Mouse (Mus musculus) liver (tissue): ENCODE data around the gene Atp5mpl.
"Not testable (repeated sequence)": the region's sequence is repeated elsewhere in the genome, so short reads cannot be mapped to it uniquely, and the experiment has no call there.

Source experiments
- DNase-seq: peaks from one replicate; pipeline ENCODE4 v3.0.0-alpha.2; 2020; ENCODE audit warnings: mixed read lengths

The Atp5mpl gene

DNA sequence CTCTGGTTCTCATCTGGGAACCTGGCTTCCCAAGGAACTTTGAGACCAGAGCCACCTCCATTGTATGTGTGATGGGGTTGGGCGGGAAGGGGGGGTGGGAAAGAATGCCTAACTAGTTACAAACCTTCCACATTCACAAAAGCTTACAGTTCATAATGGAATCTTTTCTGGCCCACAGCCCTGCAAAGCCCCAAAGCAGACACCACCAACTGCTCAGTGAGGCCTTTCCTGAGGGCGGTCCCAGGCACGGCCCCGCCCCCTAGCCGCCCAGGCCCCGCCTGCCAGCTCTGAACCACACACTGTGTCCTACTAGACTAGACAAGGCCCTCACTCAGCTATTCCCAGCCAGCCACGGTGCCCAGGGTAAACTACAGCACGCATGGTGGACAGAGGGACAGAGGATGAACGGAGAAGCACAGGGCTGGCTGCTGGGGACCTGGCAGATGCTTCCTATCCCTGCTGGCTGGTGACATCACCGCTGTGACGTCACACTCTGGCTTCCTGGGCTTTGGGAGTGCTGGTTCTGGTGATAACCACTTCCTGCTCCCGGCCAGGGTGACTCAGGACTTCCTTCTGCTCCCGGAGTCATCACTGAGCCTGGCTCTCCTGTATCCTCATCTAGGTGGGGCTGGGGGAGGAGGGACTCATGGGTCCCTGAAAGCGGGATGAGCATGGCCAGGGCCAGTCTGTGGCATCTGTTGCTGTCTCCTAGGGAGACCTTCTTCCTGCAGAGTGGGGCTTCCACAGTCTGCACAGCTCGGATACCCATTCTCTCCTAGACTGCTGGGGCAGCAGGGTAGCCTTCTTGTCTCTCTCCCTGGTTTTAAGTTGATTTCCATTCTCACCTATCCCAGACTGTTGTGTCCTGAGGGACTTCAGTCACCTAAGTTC is 20.8 kb downstream of the Atp5mpl start:
- DNase-seq: not testable (repeated sequence)

DNA sequence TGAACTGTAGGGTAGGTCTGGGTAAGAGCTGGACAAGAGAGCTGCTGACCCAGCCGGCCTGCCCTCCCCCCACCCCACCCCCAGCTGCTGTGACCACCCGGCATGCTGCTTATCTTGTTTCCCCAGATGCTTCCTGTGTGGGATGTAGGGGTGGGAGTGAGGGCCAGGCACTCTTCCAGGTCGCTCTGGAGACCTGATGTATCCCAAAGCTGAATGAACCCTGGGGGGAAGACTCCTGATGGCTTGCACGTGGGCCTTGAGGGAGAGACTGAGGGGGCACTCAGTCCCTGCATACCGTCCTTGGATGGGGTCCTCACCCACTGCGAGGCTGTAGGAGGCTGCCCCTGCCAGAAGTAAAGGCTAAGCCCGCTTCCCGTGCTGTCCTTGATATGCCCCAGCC is 21.7 kb downstream of the Atp5mpl start:
- peak; percentile 64 for DNase-seq

DNA sequence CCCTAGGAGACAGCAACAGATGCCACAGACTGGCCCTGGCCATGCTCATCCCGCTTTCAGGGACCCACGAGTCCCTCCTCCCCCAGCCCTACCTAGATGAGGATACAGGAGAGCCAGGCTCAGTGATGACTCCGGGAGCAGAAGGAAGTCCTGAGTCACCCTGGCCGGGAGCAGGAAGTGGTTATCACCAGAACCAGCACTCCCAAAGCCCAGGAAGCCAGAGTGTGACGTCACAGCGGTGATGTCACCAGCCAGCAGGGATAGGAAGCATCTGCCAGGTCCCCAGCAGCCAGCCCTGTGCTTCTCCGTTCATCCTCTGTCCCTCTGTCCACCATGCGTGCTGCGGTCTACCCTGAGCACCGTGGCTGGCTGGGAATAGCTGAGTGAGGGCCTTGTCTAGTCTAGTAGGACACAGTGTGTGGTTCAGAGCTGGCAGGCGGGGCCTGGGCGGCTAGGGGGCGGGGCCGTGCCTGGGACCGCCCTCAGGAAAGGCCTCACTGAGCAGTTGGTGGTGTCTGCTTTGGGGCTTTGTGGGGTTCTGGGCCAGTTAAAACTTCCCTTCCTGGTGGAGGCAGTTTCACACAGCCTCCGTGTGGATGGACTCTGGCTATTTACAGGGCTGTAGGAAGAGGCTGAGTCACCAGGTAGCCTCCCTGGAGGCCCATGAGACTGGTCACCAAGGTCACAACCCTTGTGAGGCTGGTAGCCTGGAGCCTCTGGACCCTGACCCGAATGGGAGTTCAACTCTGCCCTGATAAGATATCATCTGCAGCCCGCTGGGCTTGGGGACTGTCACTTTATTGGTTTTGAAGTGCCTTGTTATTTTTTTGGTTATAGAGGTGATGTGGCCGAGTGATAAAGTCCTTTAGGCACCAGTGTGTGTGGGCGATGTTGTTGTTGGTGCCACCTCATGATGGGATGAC is 22.5 kb downstream of the Atp5mpl start:
- DNase-seq: peak; percentile 53

DNA sequence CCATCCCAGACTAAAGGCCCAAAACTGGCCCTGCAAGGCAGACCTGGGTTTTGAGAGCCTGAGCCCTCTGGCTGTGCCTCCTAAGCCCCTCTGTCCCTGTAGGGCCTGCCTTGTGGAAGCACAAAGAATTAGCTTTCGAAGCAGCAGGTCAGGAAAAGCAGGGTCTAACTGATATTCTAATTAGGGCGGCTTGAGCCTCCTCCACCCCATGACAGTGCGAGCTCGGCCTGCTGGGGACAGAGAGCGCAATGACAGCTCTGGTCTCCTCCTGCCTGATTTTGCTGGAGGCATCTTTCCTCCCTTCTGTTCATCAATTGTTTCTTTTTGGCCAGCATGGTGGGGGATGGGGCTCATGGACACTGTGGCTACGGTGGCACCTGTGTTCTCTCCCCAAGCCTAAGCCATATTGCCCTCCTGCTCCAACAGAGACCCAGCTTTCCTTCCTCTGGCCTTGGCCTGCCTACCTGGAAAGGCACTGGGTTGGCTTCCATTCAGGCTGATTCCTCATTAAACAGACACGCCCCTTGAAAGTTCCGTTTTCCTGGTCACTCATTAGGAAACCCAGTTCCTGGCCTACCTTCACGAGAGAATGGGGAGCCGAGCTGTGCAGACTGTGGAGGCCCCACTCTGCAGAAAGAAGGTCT is 23.2 kb downstream of the Atp5mpl start:
- DNase-seq: peak; percentile 68

DNA sequence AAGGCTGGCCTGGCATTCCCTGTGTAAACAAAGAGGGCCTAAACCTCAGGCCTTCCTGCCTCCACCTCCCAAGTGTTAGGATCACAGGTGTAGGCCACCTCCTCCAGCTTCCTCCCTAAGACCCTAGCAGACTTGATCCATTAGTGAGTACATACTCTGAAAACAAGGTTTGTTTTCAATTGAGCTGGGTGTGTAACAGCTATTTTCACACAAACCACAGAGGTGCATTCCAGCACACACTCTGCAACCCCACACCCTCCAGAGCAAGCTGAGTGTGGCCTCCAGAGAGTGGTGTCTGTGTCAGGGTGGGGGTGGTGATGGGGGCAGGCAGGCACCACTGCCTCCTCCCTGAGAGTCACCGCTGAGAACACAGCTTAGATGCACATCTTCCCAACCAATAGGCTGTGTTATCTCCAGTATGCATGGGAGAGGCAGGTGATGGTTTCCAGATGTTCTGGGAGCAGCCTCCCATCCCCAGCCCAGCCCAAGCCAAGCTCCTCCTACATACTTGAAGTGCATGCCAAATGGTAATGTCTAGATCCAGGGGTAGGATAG is 28.1 kb downstream of the Atp5mpl start:
- DNase-seq: peak; percentile 41

DNA sequence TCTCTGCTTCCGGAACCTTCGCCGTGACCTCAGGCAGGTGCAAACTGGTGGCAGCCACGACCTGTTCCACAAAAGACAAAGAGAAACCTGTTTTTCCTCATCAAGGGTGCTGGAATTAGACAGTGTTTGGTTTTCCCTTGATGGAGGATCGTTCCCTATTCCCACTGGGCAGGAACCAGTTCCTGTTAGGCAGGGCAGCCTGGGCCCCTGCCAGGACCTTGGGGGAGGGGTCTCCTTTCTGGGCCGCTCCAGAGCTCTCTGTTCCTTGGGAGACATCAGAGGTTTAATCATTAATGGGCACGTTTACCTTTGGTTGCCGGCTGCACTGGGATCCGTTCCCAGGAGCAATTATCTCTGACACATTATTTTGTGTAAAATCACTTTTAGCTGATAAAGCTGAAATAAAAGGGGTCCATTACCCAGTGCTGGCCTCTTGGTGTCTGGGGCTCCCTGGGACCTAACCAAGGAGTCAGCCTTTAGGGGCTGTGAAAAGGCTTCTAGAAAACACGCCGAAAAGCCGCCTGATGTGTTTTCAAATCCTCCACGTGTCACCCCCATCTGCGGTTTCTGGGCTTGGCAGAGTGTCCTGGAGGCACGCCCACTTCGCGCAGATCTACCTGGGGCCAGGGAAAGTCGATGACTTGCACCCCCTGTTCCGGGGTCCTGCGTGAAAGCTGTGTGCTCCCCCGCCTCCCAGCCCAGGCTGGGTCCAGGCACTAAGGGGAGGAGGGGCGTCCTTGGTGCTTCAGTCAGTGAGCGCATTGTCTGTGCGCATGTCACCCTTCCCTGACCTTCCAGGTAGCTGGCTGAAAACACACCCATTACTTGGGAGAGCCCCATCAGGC is 29.8 kb downstream of the Atp5mpl start:
- peak; percentile 34 for DNase-seq

DNA sequence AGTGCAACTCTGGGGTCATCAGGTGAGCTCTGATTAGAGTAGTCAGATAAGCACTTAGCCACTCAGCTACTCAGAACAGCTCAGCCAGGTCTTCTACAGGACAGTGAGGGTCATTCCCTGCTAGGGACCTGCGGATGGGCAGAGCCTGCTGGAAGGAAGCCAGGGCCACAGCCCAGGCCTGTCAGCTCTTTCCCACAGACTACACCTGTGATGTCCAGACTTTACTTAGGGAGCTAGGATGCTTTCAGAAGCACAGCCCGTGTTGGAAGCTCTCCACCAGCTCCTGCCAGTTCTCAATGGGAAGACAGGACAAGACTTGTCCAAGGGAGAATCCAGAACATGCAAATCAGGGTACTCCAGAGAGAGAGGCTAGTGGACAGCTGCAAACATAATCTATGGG is 32.8 kb downstream of the Atp5mpl start:
- DNase-seq: no peak

DNA sequence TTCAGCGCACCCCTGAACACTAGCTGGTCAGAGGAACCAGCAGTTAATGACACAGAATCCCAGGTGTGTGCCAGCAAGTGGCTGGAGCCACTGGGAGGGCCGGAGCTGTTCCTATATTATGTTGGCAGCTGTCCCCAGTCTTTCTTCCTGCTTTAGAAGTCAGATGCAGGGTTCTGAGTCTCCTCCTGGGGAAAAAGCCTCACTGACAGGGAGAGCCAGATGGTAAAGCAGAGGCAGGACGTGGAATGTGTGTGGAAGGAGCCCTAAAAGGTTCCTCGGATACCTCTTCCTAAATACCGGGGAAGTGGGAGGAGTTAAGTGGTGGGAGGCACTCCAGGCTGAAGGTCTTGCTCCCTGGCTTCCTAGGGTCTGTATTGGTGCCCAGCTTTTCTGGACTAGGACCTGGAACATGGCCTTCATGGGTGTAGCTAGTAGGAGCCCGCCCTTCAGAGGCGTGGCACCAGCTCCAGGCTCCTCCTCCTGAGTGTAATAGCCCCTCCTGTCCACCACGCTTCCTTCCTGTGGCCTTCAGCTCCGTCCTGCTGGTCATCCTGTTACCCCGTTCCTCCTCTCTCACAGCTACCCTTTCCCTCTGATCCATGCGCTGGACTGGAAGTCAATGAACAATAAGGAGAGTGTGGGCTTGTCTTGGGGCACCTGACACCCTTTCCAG is 33.6 kb downstream of the Atp5mpl start:
- peak; percentile 64 for DNase-seq

DNA sequence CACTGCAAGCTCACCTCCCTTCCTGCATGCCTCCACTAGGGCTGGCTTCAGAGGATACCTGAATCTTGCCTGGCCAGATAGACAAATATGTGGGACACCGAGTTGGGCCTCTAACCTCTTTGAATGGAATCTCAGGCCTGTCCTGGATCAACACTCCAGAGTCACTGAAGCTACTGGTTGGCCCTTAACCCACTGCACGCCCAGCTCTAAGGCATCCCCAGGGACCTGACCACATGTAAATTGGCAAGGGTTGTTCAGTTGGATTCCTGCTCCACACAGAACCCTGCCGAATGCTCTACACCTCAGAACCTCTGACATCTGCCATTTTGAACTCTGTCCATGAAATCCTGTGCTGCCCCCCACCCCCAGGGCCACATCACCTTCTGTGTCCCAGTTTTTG is 34.3 kb downstream of the Atp5mpl start:
- no peak for DNase-seq

DNA sequence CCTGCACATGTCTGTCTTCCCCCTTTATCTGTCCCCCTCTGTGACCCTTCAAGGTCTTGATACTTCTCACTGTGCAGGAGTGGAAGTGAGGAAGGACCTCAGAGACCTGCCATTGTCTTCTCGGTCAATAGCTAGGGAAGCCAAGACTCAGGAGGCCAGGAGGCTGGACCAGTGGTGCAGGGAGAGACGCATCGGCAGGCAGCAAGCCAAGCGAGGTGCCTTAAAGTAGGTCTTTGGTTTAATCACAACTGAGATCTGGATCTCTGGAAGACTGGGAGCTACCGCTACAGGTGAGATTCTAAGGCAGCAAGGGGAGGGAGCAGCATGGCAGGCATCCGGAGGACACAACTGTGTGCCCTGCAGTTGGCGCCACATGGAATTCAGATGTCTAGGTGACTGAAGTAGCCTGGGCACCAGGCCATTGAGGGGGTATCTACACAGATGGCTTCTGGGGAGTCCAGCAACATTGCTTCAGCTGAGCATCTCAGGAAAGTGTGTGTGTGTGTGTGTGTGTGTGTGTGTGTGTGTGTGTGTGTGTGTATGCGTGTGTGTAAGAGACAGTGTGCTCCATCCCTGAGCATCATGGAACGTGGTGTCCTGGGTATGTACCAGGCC is 35.3 kb downstream of the Atp5mpl start:
- no peak for DNase-seq

DNA sequence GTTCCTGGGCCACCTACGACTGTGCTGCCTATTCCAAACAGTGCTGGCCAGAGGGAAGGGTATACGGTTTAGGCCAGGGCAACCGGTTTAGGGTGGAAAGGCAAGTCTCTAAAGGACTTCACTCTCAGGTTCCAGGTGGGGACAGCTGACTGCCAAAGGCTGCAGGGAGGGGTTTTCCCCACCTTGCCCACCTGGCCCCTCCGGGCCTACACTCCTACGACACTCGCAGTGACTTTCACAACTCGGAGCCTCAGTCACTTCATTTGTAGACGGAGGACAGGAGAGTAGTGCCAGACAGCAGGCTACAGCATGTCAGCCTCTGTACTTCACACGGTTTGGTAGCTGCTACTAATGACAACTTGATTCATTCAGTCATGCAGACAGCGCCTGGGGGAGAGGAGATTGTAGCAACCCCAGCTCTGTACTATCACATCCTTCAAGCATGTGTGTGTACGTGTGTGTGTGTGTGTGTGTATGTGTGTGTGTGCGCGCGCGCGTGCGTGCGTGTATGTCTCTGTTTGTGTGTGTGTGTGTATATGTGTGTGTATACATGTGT is 38.3 kb downstream of the Atp5mpl start:
- DNase-seq: no peak

DNA sequence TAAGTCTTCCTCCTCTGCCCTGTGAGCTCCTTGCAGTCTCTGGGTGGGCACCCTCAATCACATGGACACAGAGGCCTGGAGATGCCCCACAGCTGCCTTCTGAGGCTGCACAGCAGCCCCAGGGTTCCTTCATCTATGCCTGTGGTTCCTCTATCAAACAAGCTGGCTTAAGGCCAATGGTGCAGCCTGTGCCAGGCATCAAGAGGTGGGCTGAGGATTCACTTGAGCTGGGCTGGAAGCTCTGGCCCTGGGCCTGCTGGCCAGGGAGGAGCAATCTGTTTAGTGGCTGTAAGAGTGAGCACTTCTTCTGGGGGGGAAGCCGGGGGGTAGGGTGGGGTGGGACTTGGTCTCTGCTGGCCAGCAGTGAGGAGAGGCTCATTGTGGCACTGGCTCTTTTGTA is 39.4 kb downstream of the Atp5mpl start:
- no peak for DNase-seq

DNA sequence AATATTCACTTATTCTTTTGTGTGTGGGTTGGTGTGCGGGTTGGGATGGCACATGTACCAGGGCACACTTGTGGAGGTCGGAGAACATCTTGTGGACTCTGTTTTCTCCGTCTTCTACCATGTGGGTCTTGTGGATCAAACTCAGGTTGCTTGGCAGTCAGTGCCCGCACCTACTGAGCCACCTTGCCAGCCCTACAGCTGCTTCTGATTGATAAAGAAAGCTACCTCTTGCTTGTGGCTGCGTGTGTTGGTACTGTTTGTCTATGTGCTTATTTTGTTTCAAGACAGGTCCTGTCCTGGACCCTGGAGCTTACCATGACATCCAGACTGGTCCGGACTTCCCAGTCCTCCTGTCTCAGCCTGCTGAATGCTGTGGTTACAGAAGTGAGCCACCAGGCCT is 43.7 kb downstream of the Atp5mpl start:
- no peak for DNase-seq

DNA sequence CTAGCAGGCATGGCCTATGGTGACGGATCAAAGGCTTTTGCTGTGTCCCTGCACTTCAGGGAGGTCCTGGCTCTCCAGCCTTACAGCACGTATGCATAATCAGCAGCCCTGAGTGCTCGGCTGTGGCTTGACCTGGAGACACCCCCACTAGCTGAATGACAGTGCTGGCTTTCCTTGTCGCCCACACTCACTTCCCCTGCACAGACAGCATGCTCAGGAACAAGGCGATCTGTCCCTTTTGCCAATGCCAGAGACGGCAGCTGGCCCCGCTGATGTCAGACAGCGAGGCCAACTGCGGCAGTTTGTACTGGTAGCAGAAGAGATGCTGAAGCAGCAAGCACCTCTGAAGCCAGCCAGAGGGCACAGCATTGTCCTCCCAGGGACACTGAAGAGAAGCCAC is 46.7 kb downstream of the Atp5mpl start:
- no peak for DNase-seq

DNA sequence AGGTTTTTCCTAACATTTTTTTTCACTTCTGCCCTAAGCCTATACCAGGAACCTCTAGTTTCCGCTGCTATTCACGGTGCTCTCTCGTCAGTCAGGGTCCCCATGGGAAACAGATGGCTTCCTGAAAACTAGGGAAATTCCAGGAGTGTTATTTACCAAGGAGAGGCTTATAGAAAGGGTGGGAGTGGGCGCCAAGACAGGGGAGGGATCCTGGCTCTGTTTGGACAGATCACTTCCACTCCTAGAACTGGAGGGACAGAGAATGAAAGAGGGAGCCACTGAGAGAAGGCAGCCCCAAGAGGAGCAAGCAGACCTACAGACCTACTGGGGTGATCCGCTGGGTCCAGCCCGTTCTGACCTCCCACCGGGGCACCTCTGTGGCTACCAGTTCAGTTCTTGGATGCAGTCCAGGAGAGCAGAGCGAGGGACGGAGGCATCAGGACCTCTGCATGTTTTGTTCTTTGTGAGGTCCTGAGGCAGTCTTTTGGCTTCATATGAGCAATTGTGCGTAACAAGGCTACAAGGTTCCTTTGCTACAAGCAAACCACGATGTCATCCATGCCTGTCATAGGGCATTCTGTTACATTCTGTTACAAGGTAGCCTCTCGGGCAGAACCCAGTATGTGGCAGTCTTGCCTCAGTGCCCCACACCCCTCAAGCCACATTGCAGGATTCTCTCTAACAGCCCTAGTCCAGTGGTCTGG is 50.1 kb downstream of the Atp5mpl start:
- DNase-seq: no peak

DNA sequence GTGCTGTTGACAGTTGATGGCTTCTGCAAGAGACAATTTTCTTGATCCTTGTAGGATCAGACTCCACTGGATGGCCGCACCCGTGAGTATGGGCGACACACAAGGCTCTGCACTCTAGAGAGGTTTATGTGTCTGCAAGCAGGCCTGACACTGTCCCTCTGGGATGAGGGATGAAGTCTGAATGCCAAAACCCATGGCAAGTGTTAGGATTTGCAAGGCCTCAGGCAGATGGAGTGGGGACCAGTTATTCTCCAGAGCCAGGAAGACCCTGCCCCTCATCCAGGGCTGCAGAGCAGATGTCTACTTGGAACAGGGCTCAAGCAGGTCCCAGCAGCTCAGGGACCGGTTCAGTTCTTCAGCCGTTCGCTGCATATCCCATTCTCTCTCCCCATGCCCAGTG is 51.0 kb downstream of the Atp5mpl start:
- DNase-seq: no peak

DNA sequence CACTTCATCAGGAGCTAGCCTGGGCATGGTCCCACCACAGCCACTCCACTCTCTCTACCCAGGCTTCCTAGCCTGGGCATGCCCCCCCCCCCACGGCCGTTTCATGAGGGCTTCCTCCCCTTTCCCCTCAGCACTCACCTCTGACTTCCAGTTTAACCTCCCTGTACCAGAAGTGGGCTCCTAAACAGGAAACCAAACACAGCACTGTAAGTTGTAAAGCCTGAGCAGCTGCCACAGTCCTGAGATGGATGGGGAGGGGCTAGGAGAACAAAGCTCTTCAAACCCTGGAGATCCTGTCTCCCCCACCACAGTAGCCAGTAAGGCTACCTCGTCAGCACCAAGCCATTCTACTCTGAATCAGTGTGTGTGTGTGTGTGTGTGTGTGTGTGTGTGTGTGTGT is 52.7 kb downstream of the Atp5mpl start:
- no peak for DNase-seq

DNA sequence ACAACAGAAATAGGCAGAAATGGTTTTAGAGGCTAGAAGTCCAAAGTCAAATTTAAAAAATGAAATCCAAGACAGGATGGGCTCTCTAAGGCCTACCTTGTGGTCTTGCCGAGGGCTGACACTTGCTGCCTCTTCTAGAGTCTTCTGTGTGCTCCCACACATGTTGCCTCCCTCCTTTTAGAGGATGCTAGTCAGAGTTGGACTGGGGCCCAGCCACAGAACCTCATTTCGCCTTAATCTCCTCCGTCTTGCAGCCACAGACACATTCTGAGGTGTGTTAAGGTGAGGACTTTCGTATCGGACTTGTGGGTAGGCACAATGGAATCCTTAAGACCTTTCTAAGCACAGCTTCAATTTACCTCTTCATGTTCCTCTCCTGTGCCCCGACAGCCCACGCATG is 54.0 kb downstream of the Atp5mpl start:
- DNase-seq: no peak

DNA sequence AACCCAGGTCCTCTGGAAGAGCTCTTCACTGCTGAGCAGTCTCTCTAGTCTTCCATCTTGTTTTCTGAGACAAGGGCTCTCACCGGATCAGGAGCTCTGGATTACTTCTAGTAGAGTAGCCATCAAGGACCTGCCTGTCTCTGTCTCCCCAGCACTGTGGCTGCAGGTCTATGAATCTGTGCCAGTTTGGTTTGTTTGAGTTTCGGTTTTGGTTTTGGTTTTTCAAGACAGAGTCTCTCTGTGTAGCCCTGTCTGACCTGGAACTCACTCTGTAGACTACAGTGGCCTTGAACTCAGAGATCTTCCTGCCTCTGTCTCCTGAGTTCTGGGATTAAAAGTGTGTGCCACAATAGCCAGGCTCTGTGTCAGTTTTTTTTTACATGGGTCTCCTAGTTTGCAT is 55.0 kb downstream of the Atp5mpl start:
- no peak for DNase-seq
